Mouse (Mus musculus) T-helper 17 cell (primary cell): ENCODE data around the gene Myf5.

Experiments
- in situ Hi-C, 2 experiments: fragments of 300-600 bp; cut with MboI, MseI; formaldehyde crosslinking; loops; 1 replicate in 1 of 2; 2 replicates in 1 of 2; pipeline ENCODE4 v1.15.1; 2025; ENCODE audit warnings: high pct_unique_total_duplicates in 2 of 2

Gene Myf5

GRCm38 (mm10) chr10:107442781-107443180 lies 43.2 kb downstream of the Myf5 start:
- in situ Hi-C loops: loop anchor here in 1 of 2 experiments (5.0 kb wide), 1 partner anchor 305 kb away; no protein-coding TSS in a partner anchor

GRCm38 (mm10) chr10:107436967-107437366 lies 49.0 kb downstream of the Myf5 start:
- in situ Hi-C loops: no loop called here
